Mouse (Mus musculus): Measurements from ENCODE around the gene Acot8.

DNA sequence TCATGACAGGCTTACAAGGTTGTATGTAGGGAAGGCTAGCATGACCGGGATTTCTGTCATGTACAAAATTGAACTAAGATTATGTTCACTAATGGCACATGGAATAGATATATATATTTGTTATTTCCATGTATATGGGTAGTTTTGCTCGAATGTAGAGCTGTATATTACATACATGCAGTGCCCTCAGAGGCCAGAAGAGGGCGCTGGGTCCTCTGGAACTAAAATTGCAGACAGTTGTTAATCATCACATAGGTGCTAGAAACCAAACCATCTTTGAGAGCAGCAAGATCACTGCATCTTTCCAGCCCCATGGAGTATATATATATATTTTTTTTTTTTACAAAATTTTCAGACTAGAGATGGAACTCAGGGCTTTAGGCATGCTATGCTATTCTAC, 41.1 kb upstream of the Acot8 start:
- TF ChIP-seq POLR2A (IDR thresholded peaks at IDR 0.05; ENCODE audit: insufficient read depth, low read depth, low read length) (no peak), CTCF (IDR thresholded peaks at IDR 0.05; ENCODE audit: insufficient read depth, low read depth, low read length) (no peak)

All from olfactory bulb, adult 2 months (tissue).